Mouse (Mus musculus): ENCODE measurements at regions not wholly inside any gene's neighbourhood (a gene's known extent, or its start where the extent isn't known, plus 50 kb on each side); places are given as distances from the start of the nearest gene placed in this dataset.

GRCm38 (mm10) chr2:106504933-106505420 lies 188.1 kb upstream of the Mpped2 start:
- WGBS, result 71% methylated on average over 1 of the region's 1 CpGs
- Histone ChIP-seq H3K36me3 (ENCODE audit: control insufficient read depth, insufficient read depth, low read length) (no peaks in the 10 kb centered on the region), H3K4me1 (ENCODE audit: control insufficient read depth, insufficient read depth, insufficient read length, low read length) (no peaks in the 10 kb centered on the region), H3K27me3 (ENCODE audit: control insufficient read depth, insufficient read depth, low read length) (no peaks in the 10 kb centered on the region), H3K4me3 (ENCODE audit: low read depth, low read length) (no peak overlapping the region), H3K27ac (ENCODE audit: insufficient read depth, low read depth, low read length) (no peak overlapping the region)
- TF ChIP-seq CTCF (IDR thresholded peaks at IDR 0.05; ENCODE audit: extremely low read depth, insufficient read length, insufficient replicate concordance, low read depth, low read length) (no peak), POLR2A (IDR thresholded peaks at IDR 0.05; ENCODE audit: low read depth, low read length) (no peak)

GRCm38 (mm10) chr2:106511889-106512288 lies 181.2 kb upstream of the Mpped2 start:
- H3K4me1 ChIP-seq (ENCODE audit: control insufficient read depth, insufficient read depth, insufficient read length, low read length), result no peaks in the 10 kb centered on the region
- no peak overlapping the region for H3K27ac ChIP-seq (ENCODE audit: insufficient read depth, low read depth, low read length)
- no peaks in the 10 kb centered on the region for H3K36me3 ChIP-seq (ENCODE audit: control insufficient read depth, insufficient read depth, low read length)
- no peak overlapping the region for H3K4me3 ChIP-seq (ENCODE audit: low read depth, low read length)
- 83% methylated on average over 9 of the region's 9 CpGs for WGBS
- no peaks in the 10 kb centered on the region for H3K27me3 ChIP-seq (ENCODE audit: control insufficient read depth, insufficient read depth, low read length)
- TF ChIP-seq CTCF (IDR thresholded peaks at IDR 0.05; ENCODE audit: extremely low read depth, insufficient read length, insufficient replicate concordance, low read depth, low read length) (no peak), POLR2A (IDR thresholded peaks at IDR 0.05; ENCODE audit: low read depth, low read length) (no peak)

GRCm38 (mm10) chr2:106512338-106513024 lies 180.6 kb upstream of the Mpped2 start:
- Histone ChIP-seq H3K4me3 (ENCODE audit: low read depth, low read length) (no peak overlapping the region), H3K27ac (ENCODE audit: insufficient read depth, low read depth, low read length) (no peak overlapping the region), H3K36me3 (ENCODE audit: control insufficient read depth, insufficient read depth, low read length) (no peaks in the 10 kb centered on the region), H3K27me3 (ENCODE audit: control insufficient read depth, insufficient read depth, low read length) (no peaks in the 10 kb centered on the region), H3K4me1 (ENCODE audit: control insufficient read depth, insufficient read depth, insufficient read length, low read length) (no peaks in the 10 kb centered on the region)
- 46% methylated on average over 14 of the region's 14 CpGs for WGBS
- TF ChIP-seq CTCF (IDR thresholded peaks at IDR 0.05; ENCODE audit: extremely low read depth, insufficient read length, insufficient replicate concordance, low read depth, low read length) (no peak), POLR2A (IDR thresholded peaks at IDR 0.05; ENCODE audit: low read depth, low read length) (no peak)

GRCm38 (mm10) chr2:106513025-106513386 lies 180.1 kb upstream of the Mpped2 start:
- H3K27me3 ChIP-seq (ENCODE audit: control insufficient read depth, insufficient read depth, low read length), result no peaks in the 10 kb centered on the region
- no peaks in the 10 kb centered on the region for H3K4me1 ChIP-seq (ENCODE audit: control insufficient read depth, insufficient read depth, insufficient read length, low read length)
- TF ChIP-seq POLR2A (IDR thresholded peaks at IDR 0.05; ENCODE audit: low read depth, low read length) (no peak), CTCF (IDR thresholded peaks at IDR 0.05; ENCODE audit: extremely low read depth, insufficient read length, insufficient replicate concordance, low read depth, low read length) (no peak)
- no peaks in the 10 kb centered on the region for H3K36me3 ChIP-seq (ENCODE audit: control insufficient read depth, insufficient read depth, low read length)
- no peak overlapping the region for H3K4me3 ChIP-seq (ENCODE audit: low read depth, low read length)
- no peak overlapping the region for H3K27ac ChIP-seq (ENCODE audit: insufficient read depth, low read depth, low read length)
- WGBS, result 44% methylated on average over 5 of the region's 5 CpGs

- H3K4me1 ChIP-seq (ENCODE audit: control insufficient read depth, insufficient read depth, insufficient read length, low read length), result no peaks in the 10 kb centered on the region
- TF ChIP-seq CTCF (IDR thresholded peaks at IDR 0.05; ENCODE audit: extremely low read depth, insufficient read length, insufficient replicate concordance, low read depth, low read length), result no peak
- TF ChIP-seq POLR2A (IDR thresholded peaks at IDR 0.05; ENCODE audit: low read depth, low read length), result no peak
These were observed 175.8 kb upstream of the Mpped2 start for GRCm38 (mm10) chr2:106517224-106517623.

GRCm38 (mm10) chr2:106522961-106523360 lies 170.1 kb upstream of the Mpped2 start:
- TF ChIP-seq CTCF (IDR thresholded peaks at IDR 0.05; ENCODE audit: extremely low read depth, insufficient read length, insufficient replicate concordance, low read depth, low read length) (no peak), POLR2A (IDR thresholded peaks at IDR 0.05; ENCODE audit: low read depth, low read length) (no peak)
- H3K27me3 ChIP-seq (ENCODE audit: control insufficient read depth, insufficient read depth, low read length), result no peaks in the 10 kb centered on the region
- 86% methylated on average over 3 of the region's 3 CpGs for WGBS
- H3K27ac ChIP-seq (ENCODE audit: insufficient read depth, low read depth, low read length), result no peak overlapping the region
- H3K4me1 ChIP-seq (ENCODE audit: control insufficient read depth, insufficient read depth, insufficient read length, low read length), result no peaks in the 10 kb centered on the region
- no peak overlapping the region for H3K4me3 ChIP-seq (ENCODE audit: low read depth, low read length)
- H3K36me3 ChIP-seq (ENCODE audit: control insufficient read depth, insufficient read depth, low read length), result no peaks in the 10 kb centered on the region

More at GRCm38 (mm10) chr2:106517224-106517623, 175.8 kb upstream of the Mpped2 start:
- no peaks in the 10 kb centered on the region for H3K27me3 ChIP-seq (ENCODE audit: control insufficient read depth, insufficient read depth, low read length)
- no peaks in the 10 kb centered on the region for H3K36me3 ChIP-seq (ENCODE audit: control insufficient read depth, insufficient read depth, low read length)
- WGBS, result 75% methylated on average over 5 of the region's 5 CpGs
- H3K4me3 ChIP-seq (ENCODE audit: low read depth, low read length), result no peak overlapping the region
- H3K27ac ChIP-seq (ENCODE audit: insufficient read depth, low read depth, low read length), result no peak overlapping the region

- H3K36me3 ChIP-seq (ENCODE audit: control insufficient read depth, insufficient read depth, low read length), result no peaks in the 10 kb centered on the region
- no peak overlapping the region for H3K4me3 ChIP-seq (ENCODE audit: low read depth, low read length)
- no peaks in the 10 kb centered on the region for H3K4me1 ChIP-seq (ENCODE audit: control insufficient read depth, insufficient read depth, insufficient read length, low read length)
- no peak overlapping the region for H3K27ac ChIP-seq (ENCODE audit: insufficient read depth, low read depth, low read length)
- WGBS, result 49% methylated on average over 2 of the region's 2 CpGs
- no peak for TF ChIP-seq POLR2A (IDR thresholded peaks at IDR 0.05; ENCODE audit: low read depth, low read length)
- TF ChIP-seq CTCF (IDR thresholded peaks at IDR 0.05; ENCODE audit: extremely low read depth, insufficient read length, insufficient replicate concordance, low read depth, low read length), result no peak
- no peaks in the 10 kb centered on the region for H3K27me3 ChIP-seq (ENCODE audit: control insufficient read depth, insufficient read depth, low read length)
These were observed 166.1 kb upstream of the Mpped2 start for GRCm38 (mm10) chr2:106527008-106527407.
